ENCODE assay signal across 8 mouse cellular contexts in the genomic region with DNA sequence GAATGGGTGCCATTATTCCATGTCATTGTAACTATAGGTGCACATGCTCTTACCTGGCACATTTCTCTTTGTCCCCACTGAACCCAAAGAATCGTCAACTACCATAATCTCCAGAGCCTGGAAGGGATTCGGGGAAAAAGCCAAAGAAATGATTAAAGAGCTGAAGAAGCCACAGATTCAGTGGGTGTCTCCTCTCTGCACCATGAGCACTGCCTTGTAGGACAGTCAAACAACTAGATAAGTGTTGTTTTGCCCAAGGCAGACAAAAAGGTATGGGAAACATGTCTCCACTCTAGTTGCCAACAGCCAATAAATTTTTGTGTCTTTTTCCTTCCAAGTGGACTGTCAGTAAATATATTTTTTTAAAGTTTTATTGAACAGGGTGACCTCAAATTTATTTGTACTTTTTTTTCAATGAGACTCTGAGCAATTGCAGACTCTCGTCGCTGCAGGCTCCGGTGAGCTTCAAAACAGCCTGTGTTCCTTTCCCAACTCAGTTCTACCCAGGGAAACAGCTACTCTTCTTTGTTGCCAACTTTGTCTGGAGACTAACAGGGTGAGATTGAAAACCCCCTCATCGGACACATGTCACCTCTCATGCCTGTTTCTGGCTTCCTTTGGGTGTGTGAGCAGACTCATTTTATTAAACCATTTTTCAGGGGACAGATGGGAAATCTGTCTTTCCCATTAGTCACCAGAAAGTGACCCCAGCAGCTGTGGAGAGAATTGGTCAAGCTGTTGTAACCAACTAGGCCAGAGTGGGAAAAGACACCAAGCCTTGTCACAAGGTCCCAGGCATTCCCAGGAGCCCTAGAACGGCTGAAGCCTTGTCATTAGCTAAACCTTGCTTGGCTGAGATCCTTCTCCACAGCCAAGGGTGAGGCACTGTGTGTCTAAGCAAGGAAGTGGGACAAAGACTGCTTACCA.
A peak's percentile ranks its signal among the peaks of the same experiment; 100 is the strongest.
DNase-seq lines count a peak whose midpoint lies in the region; ATAC-seq lines count a peak whose summit lies in the region.
"Had no signal": no experiment of that assay in that cellular context is flagged by ENCODE, and none has a peak within 500 bp of the region (broad histone marks: within the 10 kb centered on the region; RNA-seq: fewer than 3 reads in every experiment).

No protein-coding gene starts in this region.

- ATAC-seq in kidney, embryonic 14.5 days (ENCODE audit: low FRiP score, low TSS enrichment) = 0 out of 2 replicates have a peak, but pooled peaks have one; percentile 30
- no peak for ATAC-seq in embryonic facial prominence, embryonic 15.5 days (ENCODE audit: insufficient number of reproducible peaks, low FRiP score, low TSS enrichment, low read depth)
- ATAC-seq in neural tube, embryonic 13.5 days (ENCODE audit: low read depth) = 0 out of 2 replicates have a peak, but pooled peaks have one; percentile 57

- WGBS in kidney, embryonic 14.5 days = 66% methylated on average over 7 of the region's 7 CpGs
- WGBS in embryonic facial prominence, embryonic 15.5 days = 55% methylated on average over 7 of the region's 7 CpGs
- WGBS in neural tube, embryonic 13.5 days = 59% methylated on average over 7 of the region's 7 CpGs

- H3K27ac ChIP-seq in kidney, embryonic 14.5 days (ENCODE audit: low read depth, low read length) = no peak overlapping the region
- H3K27ac ChIP-seq in embryonic facial prominence, embryonic 15.5 days (replicated peaks) = peak overlapping the region; percentile 24; the same call in 1 of the 2 replicates
- peak overlapping the region; percentile 14; the same call in 1 of the 2 replicates for H3K27ac ChIP-seq in neural tube, embryonic 13.5 days (replicated peaks)

- no peaks in the 10 kb centered on the region for H3K36me3 ChIP-seq in kidney, embryonic 14.5 days (ENCODE audit: control insufficient read depth, insufficient read depth, low read length)
- H3K36me3 ChIP-seq in embryonic facial prominence, embryonic 15.5 days = no peaks in the 10 kb centered on the region
- H3K36me3 ChIP-seq in neural tube, embryonic 13.5 days = no peaks in the 10 kb centered on the region

- no peak overlapping the region for H3K4me3 ChIP-seq in kidney, embryonic 14.5 days (ENCODE audit: low read length)
- no peak overlapping the region for H3K4me3 ChIP-seq in embryonic facial prominence, embryonic 15.5 days (replicated peaks)
- no peak overlapping the region for H3K4me3 ChIP-seq in neural tube, embryonic 13.5 days
- H3K4me3 ChIP-seq: megakaryocyte, embryonic 14.5 days had no signal

- intact Hi-C loops in left cerebral cortex, postnatal 14 days (cut with DNase I) = no loop called here

- H3K9ac ChIP-seq in kidney, embryonic 14.5 days (ENCODE audit: low read depth, low read length) = no peak overlapping the region
- H3K9ac ChIP-seq in embryonic facial prominence, embryonic 15.5 days = no peak overlapping the region
- no peak overlapping the region for H3K9ac ChIP-seq in neural tube, embryonic 13.5 days

- no peaks in the 10 kb centered on the region for H3K27me3 ChIP-seq in kidney, embryonic 14.5 days (ENCODE audit: control insufficient read depth, insufficient read depth, low read length)
- H3K27me3 ChIP-seq in embryonic facial prominence, embryonic 15.5 days = no peaks in the 10 kb centered on the region
- no peaks in the 10 kb centered on the region for H3K27me3 ChIP-seq in neural tube, embryonic 13.5 days
- H3K27me3 ChIP-seq: megakaryocyte, embryonic 14.5 days had no signal

- H3K4me2 ChIP-seq in kidney, embryonic 14.5 days (replicated peaks; ENCODE audit: low read depth, low read length) = no peak overlapping the region
- no peak overlapping the region for H3K4me2 ChIP-seq in embryonic facial prominence, embryonic 15.5 days (replicated peaks)
- no peak overlapping the region for H3K4me2 ChIP-seq in neural tube, embryonic 13.5 days

- H3K9me3 ChIP-seq in kidney, embryonic 14.5 days (ENCODE audit: control insufficient read depth, low read length) = no peaks in the 10 kb centered on the region
- H3K9me3 ChIP-seq in embryonic facial prominence, embryonic 15.5 days (replicated peaks) = no peaks in the 10 kb centered on the region
- H3K9me3 ChIP-seq in neural tube, embryonic 13.5 days = no peaks in the 10 kb centered on the region
- H3K9me3 ChIP-seq: megakaryocyte, embryonic 14.5 days had no signal

- peaks cover 8% of the 10 kb centered on the region; the same call in 1 of the 2 replicates for H3K4me1 ChIP-seq in kidney, embryonic 14.5 days (ENCODE audit: control insufficient read depth, insufficient read depth, low read length)
- H3K4me1 ChIP-seq in embryonic facial prominence, embryonic 15.5 days = peaks cover 18% of the 10 kb centered on the region; the same call in 1 of the 2 replicates
- H3K4me1 ChIP-seq in neural tube, embryonic 13.5 days (replicated peaks) = peaks cover 27% of the 10 kb centered on the region
- H3K4me1 ChIP-seq: megakaryocyte, embryonic 14.5 days had no signal

- DNase-seq in kidney, adult 9 months = no peak
- DNase-seq in kidney, postnatal 36 days = peak; percentile 4 to 10
- DNase-seq in thymus, postnatal 10 days (ENCODE audit: low spot score in 2 of 2) = no peak
- DNase-seq in left cerebral cortex, postnatal 14 days (ENCODE audit: low spot score in 2 of 2) = no peak

Comparison
In these comparisons a context has a peak if more than half of its experiments do, and no peak if none do; other contexts are left out.
1. DNase-seq: peak in kidney, postnatal 36 days (2 of 2); none in kidney, adult 9 months (single experiment), thymus, postnatal 10 days (0 of 2) and left cerebral cortex, postnatal 14 days (0 of 2).